Mouse (Mus musculus) layer of hippocampus, postnatal 36 days (tissue): Measurements from ENCODE around the gene Copg2. TPM values are rescaled to one million over a fixed set of nuclear protein-coding genes. Genes with fewer than 3 reads are reported as not detected.

Experiments
- DNase-seq, 2 experiments: peaks; one replicate each; pipeline ENCODE4 v3.0.0; 2022
- total RNA-seq, 2 experiments: library from RNA; stranded (reverse); gene quantifications; 2 replicates each; pipeline ENCODE4 v1.2.3; 2021

The Copg2 gene
- total RNA-seq, 2 experiments from 2014 or later: 76.6 to 79.9 TPM

GRCm38 (mm10) chr6:30734465-30734864 is 162.1 kb downstream of the Copg2 start:
- no peak for DNase-seq

DNA sequence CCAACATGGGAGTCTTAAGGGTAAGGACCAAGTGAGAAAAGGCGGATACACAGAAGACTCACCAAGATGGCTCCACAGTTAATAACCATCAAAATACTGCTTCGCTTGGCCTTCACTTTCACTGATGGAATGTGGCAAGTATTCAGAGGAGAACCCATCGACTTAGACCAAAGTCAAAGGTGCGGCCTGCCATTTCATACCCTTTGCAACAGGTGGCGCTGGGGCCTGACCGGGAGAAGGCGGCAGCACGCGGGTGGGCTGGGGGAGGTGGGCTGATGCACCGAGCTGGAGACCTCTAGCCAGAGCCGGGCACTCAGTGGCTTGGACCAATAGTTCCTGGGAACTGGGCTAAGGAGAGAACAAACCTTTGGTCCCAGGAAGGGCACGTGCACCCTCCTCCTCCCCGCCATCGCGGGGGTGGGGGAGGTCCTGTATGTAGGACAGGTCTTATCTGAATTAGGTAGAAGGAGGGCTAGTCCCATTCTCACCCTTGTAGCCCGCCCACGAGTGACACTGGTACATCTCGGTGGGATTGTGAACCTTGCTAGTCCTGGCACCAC is 163.9 kb downstream of the Copg2 start:
- no peak for DNase-seq

DNA sequence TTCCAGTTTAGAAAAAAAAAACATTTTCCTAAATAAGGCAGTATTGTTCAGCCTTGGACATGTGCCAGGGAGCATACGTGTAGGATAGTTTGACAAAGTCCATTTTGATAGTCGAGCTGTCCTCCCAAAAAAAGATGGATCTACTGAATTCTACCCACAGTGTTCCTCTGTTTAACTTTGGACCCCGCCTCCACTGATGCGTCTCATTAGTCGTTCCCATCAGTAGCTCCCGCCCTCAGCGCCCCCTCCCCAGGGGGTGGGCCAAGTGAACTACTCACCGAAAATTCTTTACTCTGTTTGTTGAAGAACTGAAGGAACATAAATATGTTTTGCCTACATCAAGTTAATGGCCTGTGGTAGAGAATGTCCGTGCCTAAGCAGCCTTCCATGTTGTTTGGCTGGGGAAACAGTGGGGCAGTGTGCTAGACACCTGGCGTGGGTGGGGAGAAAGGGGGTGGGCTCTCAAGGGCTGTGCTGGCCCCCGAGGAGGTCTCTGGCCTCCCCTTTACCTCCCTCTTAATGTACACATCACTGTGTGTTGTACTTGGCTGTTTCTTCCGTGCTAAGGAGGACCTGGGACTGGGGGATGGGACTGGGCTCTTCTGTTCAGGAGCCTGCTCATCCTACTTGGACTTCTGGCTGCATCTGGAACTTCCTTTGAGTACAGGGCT is 166.2 kb downstream of the Copg2 start:
- DNase-seq: no peak

GRCm38 (mm10) chr6:30723331-30723730 is 173.3 kb downstream of the Copg2 start, which contains the start of gene Mest:
Gene Mest, plus strand, starts transcription at chr6:30723547.
- DNase-seq: no peak

GRCm38 (mm10) chr6:30722385-30723164 is 174.0 kb downstream of the Copg2 start:
- DNase-seq: no peak

DNA sequence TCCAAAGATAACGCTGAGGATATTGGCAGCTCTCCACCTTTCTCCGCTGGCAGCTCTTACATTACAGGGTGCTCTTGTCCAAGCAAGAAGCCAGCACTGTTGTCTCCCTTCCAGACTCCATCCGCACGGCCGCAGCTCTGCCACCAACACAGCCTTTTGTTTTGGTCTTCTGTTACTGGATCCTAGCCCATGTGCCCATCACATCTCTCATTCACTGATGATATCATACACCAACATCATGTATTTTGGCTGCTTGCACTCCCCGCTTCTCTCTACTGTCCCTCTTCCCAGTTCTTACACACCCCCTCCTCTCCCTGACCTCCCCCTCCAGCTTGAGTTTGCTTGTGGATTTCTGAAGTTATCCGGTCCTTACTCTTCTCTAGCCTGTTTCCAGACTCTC is 179.8 kb downstream of the Copg2 start:
- no peak for DNase-seq

GRCm38 (mm10) chr6:30714891-30715471 is 181.6 kb downstream of the Copg2 start:
- DNase-seq: no peak

GRCm38 (mm10) chr6:30713896-30714295 is 182.7 kb downstream of the Copg2 start:
- DNase-seq: no peak

DNA sequence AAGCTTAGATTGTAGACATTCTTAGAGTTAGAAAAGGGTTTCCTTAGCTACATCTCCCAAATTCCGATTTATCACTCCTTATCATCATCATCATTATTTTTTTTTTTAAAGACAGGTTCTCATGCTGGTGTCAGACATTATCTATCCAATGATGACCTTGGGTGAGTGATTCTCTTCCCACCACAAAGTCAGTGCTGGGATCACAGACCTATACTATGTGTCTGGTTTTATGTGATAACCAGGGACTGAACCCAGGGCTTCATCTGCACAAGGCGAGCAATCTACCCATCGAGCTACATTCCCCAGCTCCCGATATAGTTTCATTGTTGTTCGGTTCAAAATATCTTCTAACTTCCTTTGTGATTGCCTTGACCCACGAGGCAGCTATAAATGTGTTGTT is 183.1 kb downstream of the Copg2 start:
- DNase-seq: no peak

DNA sequence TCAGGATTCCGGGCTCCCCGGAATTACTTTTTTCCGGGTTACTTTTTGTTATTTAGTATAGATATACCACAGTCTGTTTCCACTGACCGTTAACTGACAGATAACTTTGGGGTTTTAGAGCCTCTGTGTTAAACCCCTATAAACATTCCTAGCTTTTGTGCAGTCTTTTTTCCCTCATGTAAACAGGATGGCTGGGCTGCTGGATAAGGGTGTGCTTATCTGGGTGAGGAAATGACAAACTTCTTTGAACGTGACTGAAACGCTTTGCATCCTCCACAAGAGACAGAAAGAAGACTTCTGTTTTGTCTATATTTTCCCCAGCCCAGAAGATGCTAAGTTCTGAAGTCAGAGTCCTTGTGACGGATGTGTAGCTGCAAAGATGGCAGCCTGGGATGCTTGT is 184.1 kb downstream of the Copg2 start:
- DNase-seq: no peak

- DNase-seq: no peak
These were observed 185.2 kb downstream of the Copg2 start for GRCm38 (mm10) chr6:30711365-30711763.

- no peak for DNase-seq
These were observed 185.9 kb downstream of the Copg2 start for GRCm38 (mm10) chr6:30710371-30711364.

DNA sequence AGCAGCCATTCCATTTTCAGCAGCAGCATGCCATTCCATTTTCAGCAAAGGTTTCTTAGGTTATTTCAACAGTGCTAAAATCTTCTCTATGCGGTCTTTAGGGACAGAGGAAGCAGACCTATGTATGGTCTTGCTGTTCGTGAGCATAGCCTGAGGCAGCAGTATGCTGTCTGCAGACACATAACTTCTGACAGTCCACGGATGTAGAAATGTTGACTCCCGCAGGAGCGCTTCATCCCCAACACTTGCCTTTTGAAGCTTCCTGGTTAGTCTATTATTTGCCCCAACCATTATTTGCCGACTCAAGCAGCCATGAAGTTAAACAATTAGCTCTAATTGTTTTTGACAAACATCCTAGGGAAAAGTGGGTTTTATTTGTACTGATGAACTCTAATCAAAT is 187.5 kb downstream of the Copg2 start:
- no peak for DNase-seq

DNA sequence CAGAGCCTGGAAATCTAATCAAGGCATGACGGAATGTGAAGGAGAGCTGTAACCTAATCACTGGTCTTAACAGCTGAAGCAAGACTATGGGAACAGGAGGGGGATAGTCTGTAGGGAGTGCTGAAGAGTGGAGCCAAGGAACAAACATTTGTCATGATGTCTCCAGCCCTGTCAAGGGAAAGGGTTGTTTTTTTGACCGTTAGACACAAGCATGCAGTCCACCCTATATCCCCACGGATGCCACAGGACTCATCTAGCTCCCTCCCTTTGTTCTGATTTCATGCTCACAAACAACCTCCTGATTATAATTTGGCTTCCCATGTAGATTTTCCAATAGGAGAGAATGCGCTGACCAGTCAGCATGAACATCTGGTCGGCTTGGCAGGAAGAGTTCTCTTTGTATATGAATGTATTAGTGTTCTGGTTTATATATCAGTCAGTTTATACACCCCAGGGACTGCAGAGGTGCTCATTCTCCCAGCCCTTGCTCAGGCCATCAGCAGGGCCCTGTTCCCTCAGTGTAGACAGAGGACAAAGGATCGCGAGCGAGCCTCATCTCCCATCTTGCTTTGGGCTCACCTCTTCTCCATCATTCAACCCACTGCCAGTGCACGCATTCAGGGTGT is 192.5 kb downstream of the Copg2 start:
- DNase-seq: no peak

DNA sequence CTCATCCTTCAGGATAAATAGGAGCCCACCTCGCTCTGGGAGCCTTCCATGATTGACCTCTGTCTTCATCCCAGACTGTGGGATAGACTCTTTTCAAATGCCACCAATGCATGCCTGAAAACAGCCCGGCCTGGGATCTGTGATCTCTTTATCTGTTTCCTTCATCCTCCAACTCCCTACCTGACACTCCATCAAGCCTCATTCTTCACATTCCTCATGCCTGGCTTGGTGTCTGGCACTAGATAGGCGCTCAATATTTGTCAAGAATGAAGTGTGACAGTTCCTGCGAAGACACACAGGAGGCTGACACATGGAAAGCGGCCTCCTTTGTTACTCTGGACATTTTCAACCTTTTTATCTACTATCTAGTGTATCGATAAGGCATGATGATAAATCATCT is 193.1 kb downstream of the Copg2 start:
- no peak for DNase-seq

- DNase-seq: no peak
These were observed 193.7 kb downstream of the Copg2 start for GRCm38 (mm10) chr6:30702881-30703280.

- DNase-seq: no peak
These were observed 196.4 kb downstream of the Copg2 start for GRCm38 (mm10) chr6:30700182-30700581.

- DNase-seq: no peak
These were observed 198.6 kb downstream of the Copg2 start for GRCm38 (mm10) chr6:30698036-30698435.
